Mouse (Mus musculus): ENCODE results near the gene Ntsr1. TPM values are rescaled to one million over a fixed set of nuclear protein-coding genes. Genes with fewer than 3 reads are reported as not detected.

Gene Ntsr1
- not detected in 2 replicates for polyA plus RNA-seq (2012; ENCODE audit: insufficient read depth, insufficient read length, low replicate concordance, missing spikeins)

DNA sequence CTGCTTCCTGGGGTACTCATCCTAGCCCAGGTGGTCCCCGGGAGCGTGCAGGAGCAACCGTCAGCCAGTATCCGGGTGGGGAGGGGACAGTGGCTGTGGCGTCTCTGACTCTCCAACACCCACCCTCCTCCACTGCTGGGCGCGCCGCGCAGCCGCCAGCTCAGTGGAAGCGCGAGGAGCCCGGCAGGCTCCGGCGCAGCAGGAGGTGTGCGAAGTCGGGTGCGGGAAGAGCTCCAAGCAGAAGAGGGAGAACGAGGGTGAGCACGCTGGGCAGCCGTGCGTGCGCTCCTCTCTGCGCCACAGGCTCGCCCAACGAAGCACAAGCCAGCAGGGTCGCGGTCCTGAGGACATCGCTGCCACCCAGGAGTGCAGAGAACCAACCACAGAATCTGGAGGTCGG, at the start of gene Ntsr1:
Gene Ntsr1, plus strand, starts transcription at position 236 of the 400 bp plus-strand sequence.
- Histone ChIP-seq H3K4me1 (ENCODE audit: control insufficient read depth, insufficient read depth, low read length) (peaks cover 29% of the 10 kb centered on the region), H3K4me3 (ENCODE audit: insufficient read depth, low read depth, low read length) (peak within 1 kb of the TSS; percentile 40), H3K27ac (ENCODE audit: insufficient read depth, low read depth, low read length) (no peak within 1 kb of the TSS)
- WGBS: under 1% methylated on average over 30 of the region's 30 CpGs
- TF ChIP-seq POLR2A (IDR thresholded peaks at IDR 0.05; ENCODE audit: insufficient read depth, low read depth, low read length) (0 out of 2 replicates have a peak, but pooled peaks have one; percentile 11), CTCF (IDR thresholded peaks at IDR 0.05; ENCODE audit: insufficient read depth, low read depth, low read length) (no peak)

DNA sequence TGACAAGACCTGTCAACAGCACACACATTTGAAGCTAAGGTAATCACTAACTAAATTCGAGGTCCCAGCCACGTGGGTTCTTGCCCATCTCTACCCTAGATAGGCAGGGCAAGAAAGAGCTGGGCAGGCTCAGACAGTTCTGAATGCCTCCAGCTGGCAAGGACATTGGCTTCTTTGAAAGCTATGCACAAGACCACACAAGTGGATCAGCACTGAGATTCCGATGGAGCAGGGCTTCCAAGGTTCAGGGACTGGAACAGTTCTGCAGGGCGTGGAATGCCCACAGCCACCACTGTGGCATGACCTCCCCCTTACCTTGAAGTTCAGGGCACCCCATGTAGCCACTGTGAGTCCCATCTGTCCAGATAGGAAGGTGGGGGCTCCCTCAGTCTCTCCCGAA, 49.2 kb upstream of the Ntsr1 start:
- H3K4me1 ChIP-seq (ENCODE audit: control insufficient read depth, insufficient read depth, low read length): no peaks in the 10 kb centered on the region; the same call in 1 of the 2 replicates
- no peak for TF ChIP-seq CTCF (IDR thresholded peaks at IDR 0.05; ENCODE audit: insufficient read depth, low read depth, low read length)
- TF ChIP-seq POLR2A (IDR thresholded peaks at IDR 0.05; ENCODE audit: insufficient read depth, low read depth, low read length): no peak
- H3K27ac ChIP-seq (ENCODE audit: insufficient read depth, low read depth, low read length): no peak overlapping the region
- WGBS: 69% methylated on average over 5 of the region's 5 CpGs
- H3K4me3 ChIP-seq (ENCODE audit: insufficient read depth, low read depth, low read length): no peak overlapping the region

DNA sequence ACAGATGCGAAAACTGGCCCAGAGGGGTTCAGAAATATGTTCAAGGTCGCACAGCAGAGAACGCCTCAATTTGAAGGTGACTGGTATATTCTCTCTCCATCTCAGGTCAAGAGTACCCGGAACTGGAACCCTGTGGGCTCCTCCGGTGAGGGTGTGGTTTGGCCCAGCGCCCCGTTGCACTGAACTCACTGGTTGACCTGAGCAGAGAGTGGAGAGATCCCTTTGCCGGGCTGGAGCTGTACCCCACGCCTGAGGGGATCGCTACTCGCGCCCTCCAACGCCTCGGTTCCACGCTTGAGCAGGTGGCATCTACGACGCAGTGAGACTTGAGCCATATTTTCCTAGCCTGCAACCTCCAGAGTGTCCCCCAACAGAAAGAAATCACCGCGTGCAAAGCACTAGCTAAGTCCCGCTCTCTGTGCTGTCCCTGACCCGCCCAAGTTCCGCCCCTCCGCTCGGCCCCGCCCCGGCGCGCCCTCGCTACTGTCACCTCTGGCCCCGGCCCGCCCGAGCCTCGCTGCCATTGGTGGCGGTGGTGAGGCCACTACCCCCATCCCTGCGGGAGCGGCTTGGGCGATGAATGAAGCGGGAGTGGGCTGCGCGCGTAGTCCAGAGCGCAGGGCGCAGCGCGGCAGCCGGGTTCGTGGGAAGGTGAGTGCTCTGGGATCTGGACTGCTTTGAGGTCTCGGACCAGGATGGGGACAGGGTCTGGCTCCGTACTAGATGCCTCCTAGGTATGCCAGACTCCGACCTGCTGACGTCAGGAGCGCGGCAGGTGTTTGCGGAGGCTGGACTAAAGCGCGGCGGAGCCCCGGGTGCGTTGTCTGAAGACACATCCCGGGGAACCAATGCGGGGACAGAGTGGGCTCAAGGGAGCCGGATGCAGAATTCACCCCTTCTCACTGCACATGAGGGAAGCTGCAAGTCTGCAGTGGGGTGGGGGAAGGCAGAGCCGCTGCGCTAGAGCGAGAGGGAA, 43.8 kb upstream of the Ntsr1 start, which contains the start of gene Slco4a1:
Gene Slco4a1, plus strand, starts transcription at position 523 of the 976 bp plus-strand sequence.
- Histone ChIP-seq H3K4me1 (ENCODE audit: control insufficient read depth, insufficient read depth, low read length) (peaks cover 13% of the 10 kb centered on the region), H3K4me3 (ENCODE audit: insufficient read depth, low read depth, low read length) (peak within 1 kb of the TSS; percentile 44), H3K27ac (ENCODE audit: insufficient read depth, low read depth, low read length) (no peak within 1 kb of the TSS)
- WGBS: 3% methylated on average over 65 of the region's 65 CpGs
- no peak for TF ChIP-seq CTCF (IDR thresholded peaks at IDR 0.05; ENCODE audit: insufficient read depth, low read depth, low read length)
- TF ChIP-seq POLR2A (IDR thresholded peaks at IDR 0.05; ENCODE audit: insufficient read depth, low read depth, low read length): no peak

- WGBS: 4% methylated on average over 28 of the region's 28 CpGs
Measured at GRCm38 (mm10) chr2:180456705-180457104, 43.1 kb upstream of the Ntsr1 start.

DNA sequence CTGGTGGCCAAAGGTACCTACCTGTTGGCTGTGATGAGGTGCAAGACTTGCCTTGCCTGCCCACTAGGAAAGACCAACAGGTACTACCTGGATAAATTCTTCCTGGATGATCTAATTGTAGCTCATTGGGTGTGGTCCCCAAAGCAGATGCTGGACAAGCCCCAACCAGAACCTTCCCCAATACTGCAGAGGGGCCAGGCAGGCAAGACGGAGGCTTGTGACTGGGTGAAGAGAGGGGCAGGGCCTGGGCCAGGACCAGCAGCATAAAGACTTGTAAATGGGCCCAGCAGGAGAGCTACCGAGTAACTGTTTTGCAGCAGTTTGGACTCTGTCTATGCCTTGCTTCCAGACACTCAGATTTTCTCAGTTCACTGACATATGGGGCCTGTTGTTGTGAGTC, 42.1 kb upstream of the Ntsr1 start:
- Histone ChIP-seq H3K4me3 (ENCODE audit: insufficient read depth, low read depth, low read length) (no peak overlapping the region), H3K4me1 (ENCODE audit: control insufficient read depth, insufficient read depth, low read length) (peaks cover 13% of the 10 kb centered on the region), H3K27ac (ENCODE audit: insufficient read depth, low read depth, low read length) (no peak overlapping the region)
- 87% methylated on average over 2 of the region's 2 CpGs for WGBS
- TF ChIP-seq POLR2A (IDR thresholded peaks at IDR 0.05; ENCODE audit: insufficient read depth, low read depth, low read length): no peak
- no peak for TF ChIP-seq CTCF (IDR thresholded peaks at IDR 0.05; ENCODE audit: insufficient read depth, low read depth, low read length)

More at GRCm38 (mm10) chr2:180456705-180457104, 43.1 kb upstream of the Ntsr1 start:
- TF ChIP-seq CTCF (IDR thresholded peaks at IDR 0.05; ENCODE audit: insufficient read depth, low read depth, low read length) (no peak), POLR2A (IDR thresholded peaks at IDR 0.05; ENCODE audit: insufficient read depth, low read depth, low read length) (no peak)
- Histone ChIP-seq H3K27ac (ENCODE audit: insufficient read depth, low read depth, low read length) (no peak overlapping the region), H3K4me1 (ENCODE audit: control insufficient read depth, insufficient read depth, low read length) (peaks cover 13% of the 10 kb centered on the region), H3K4me3 (ENCODE audit: insufficient read depth, low read depth, low read length) (peak overlapping the region; percentile 44)

DNA sequence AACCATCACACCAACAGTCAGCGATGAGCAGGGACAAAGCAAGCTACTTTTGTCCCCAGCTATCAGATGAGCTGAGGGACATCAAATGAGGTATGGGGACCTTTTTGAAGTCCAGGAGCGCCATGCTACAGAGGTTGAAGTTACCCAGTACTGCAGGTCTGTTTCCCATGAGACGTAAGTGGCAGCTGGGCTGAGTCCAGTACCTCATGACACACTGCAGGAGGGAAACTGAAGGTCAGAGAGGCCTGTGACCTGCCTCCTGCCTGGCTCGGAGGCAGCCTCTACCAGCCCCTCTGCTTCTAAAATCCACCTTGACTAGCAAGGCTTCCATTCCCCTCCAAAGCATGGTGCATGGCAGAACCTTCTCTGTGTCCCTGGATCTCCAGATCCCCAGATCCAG, 40.3 kb upstream of the Ntsr1 start:
- TF ChIP-seq CTCF (IDR thresholded peaks at IDR 0.05; ENCODE audit: insufficient read depth, low read depth, low read length): no peak
- no peak for TF ChIP-seq POLR2A (IDR thresholded peaks at IDR 0.05; ENCODE audit: insufficient read depth, low read depth, low read length)
- H3K4me3 ChIP-seq (ENCODE audit: insufficient read depth, low read depth, low read length): no peak overlapping the region
- no peak overlapping the region for H3K27ac ChIP-seq (ENCODE audit: insufficient read depth, low read depth, low read length)
- 93% methylated on average over 4 of the region's 4 CpGs for WGBS
- H3K4me1 ChIP-seq (ENCODE audit: control insufficient read depth, insufficient read depth, low read length): peaks cover 13% of the 10 kb centered on the region

DNA sequence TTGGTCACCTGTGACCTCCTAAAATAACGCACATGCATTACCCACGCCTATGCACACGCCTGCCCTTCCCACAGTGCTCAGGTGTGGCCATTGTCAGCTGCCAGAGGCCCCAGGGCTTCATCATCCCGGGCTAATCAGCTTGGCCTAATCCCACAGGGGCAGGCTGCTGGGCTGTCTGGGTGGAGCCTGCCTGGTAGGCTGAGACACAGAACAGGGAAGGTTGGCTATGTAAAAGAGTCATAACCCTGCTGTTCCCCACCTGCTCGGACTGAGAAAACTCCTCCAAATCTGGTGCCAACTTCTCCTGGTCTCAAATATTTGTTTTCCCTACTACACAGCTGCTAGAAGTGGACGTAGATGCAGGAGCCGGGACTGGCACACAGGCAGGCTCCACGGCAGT, 39.0 kb upstream of the Ntsr1 start:
- Histone ChIP-seq H3K27ac (ENCODE audit: insufficient read depth, low read depth, low read length) (no peak overlapping the region), H3K4me3 (ENCODE audit: insufficient read depth, low read depth, low read length) (no peak overlapping the region), H3K4me1 (ENCODE audit: control insufficient read depth, insufficient read depth, low read length) (peaks cover 11% of the 10 kb centered on the region)
- TF ChIP-seq CTCF (IDR thresholded peaks at IDR 0.05; ENCODE audit: insufficient read depth, low read depth, low read length): no peak
- no peak for TF ChIP-seq POLR2A (IDR thresholded peaks at IDR 0.05; ENCODE audit: insufficient read depth, low read depth, low read length)
- 81% methylated on average over 8 of the region's 8 CpGs for WGBS

- Histone ChIP-seq H3K4me1 (ENCODE audit: control insufficient read depth, insufficient read depth, low read length) (no peaks in the 10 kb centered on the region), H3K27ac (ENCODE audit: insufficient read depth, low read depth, low read length) (no peak overlapping the region), H3K4me3 (ENCODE audit: insufficient read depth, low read depth, low read length) (no peak overlapping the region)
- TF ChIP-seq CTCF (IDR thresholded peaks at IDR 0.05; ENCODE audit: insufficient read depth, low read depth, low read length): no peak
- TF ChIP-seq POLR2A (IDR thresholded peaks at IDR 0.05; ENCODE audit: insufficient read depth, low read depth, low read length): no peak
- WGBS: 92% methylated on average over 8 of the region's 8 CpGs
Measured at GRCm38 (mm10) chr2:180462593-180462992, 37.2 kb upstream of the Ntsr1 start.

GRCm38 (mm10) chr2:180466505-180466904, 33.3 kb upstream of the Ntsr1 start:
- no peak overlapping the region for H3K27ac ChIP-seq (ENCODE audit: insufficient read depth, low read depth, low read length)
- TF ChIP-seq CTCF (IDR thresholded peaks at IDR 0.05; ENCODE audit: insufficient read depth, low read depth, low read length) (no peak), POLR2A (IDR thresholded peaks at IDR 0.05; ENCODE audit: insufficient read depth, low read depth, low read length) (no peak)
- H3K4me1 ChIP-seq (ENCODE audit: control insufficient read depth, insufficient read depth, low read length): no peaks in the 10 kb centered on the region
- H3K4me3 ChIP-seq (ENCODE audit: insufficient read depth, low read depth, low read length): no peak overlapping the region
- WGBS: 88% methylated on average over 7 of the region's 7 CpGs
